Mouse (Mus musculus) thymus, postnatal 4 days (tissue): ENCODE results near the gene Trnau1ap.
"Not testable (repeated sequence)": the region's sequence is repeated elsewhere in the genome, so short reads cannot be mapped to it uniquely, and the experiment has no call there.

Experiments
- DNase-seq: peaks from one replicate; pipeline ENCODE4 v3.0.0; 2021

The Trnau1ap gene

DNA sequence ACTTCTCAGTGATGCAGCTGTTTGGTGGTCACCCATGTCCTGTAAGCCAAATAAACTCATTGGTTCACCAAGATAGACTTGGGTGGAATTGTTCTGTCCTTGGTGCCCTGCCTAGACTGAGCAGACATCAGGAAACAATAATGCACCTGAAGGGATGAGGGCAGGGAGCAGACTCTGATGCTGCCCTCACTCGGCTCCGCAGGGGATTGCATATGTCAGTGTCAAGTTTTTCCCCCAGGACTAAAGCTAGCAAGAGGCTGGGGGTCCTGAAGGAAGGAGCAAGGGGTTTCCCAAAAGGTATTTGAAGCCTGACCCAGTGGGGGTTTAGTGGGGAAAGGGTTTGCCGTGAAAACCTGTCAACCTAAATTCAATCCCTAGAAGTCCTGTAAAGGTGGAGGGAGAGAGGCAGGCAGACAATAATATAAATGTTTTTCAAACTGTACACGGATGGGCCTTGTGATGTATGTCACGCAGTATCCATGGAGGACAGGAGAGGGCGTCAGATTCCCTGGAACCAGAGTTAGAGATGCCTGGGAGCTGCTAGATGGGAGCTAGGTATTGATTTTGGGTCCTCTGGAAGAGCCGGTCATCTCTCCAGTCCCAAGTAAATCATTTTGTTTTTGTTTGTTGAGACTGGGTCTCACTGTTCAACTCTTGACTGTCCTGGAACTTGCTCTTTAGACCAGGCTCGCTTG is 33.5 kb downstream of the Trnau1ap start:
- no peak for DNase-seq

DNA sequence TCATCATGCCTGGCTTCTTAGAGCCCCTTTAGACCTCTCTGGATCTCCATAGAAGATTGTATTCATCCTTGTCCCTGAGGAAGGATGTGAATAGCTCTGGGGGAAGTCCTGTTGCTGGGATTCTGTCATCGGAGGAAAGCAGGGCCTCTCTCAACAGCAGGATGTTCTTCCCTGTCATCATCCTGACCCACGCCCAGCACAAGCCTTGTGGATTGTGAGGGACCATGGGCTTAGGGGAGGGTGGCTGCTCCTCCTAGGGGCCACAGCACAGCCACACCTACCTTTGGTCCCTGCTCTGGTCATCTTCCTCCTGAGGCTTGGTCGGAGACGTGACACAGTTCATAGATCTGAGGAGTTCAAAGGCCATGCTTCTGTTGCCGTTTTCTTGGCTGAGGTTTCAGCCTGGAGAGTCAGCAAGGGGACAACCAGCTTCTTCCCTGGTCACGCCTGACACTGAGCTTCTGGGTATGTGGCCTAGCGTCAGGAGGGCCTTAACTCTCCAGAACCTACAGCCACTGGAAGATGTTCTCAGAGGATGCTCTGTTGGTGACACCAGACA is 35.6 kb downstream of the Trnau1ap start:
- DNase-seq, result no peak

DNA sequence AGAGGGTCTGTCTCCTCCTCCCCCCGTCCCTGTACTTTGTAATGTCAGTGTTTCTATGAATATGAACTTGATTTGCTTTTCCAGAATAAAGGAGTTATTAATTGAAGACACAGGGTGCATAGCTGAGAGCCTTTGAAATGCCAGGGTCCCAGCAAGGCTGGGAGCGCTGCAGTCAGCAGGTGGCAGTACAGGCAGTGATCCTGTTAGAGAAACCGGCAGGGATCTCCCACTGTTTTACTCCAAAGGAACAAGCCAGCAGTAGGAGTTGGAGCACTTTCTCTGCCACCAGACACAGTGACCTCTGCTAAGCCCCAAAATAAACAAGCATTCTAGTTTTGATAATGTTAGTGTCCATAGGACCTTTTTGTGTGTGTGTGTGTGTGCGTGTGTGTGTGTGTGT is 36.4 kb downstream of the Trnau1ap start:
- peak; percentile 31 for DNase-seq

DNA sequence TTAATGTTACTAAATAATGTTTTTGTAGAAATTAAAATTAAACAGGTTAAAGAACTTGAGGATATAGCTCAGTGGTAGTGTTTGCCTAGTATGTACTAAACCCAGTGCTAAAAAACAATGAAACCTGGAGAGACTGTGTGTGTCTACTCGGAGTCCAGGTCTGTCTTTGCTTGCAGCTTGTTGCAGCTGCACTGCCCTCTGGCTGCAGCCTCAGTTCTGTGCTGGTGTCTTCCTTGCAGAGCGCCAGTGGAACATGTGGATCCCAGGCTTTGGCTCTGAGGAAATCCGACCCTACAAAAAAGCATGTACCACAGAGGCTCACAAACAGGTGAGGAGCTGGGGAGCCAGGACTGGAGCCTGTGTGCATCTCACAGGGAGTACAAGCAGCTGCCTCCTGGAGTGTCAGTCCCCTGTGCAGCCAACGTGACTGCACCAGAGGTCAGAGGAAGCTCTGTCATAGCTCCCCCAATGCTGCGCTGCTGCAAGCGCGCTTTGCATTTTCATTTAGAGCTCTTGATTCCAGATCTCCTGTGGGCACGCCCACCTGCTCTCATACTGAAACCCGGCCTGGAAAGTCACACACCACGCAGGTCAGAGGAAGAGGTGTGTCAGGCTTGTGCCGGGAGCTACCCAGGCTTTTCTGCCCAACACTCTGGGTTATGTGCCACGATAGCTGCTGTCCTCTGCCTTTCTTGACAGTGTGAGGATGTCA is 37.6 kb downstream of the Trnau1ap start:
- no peak for DNase-seq

DNA sequence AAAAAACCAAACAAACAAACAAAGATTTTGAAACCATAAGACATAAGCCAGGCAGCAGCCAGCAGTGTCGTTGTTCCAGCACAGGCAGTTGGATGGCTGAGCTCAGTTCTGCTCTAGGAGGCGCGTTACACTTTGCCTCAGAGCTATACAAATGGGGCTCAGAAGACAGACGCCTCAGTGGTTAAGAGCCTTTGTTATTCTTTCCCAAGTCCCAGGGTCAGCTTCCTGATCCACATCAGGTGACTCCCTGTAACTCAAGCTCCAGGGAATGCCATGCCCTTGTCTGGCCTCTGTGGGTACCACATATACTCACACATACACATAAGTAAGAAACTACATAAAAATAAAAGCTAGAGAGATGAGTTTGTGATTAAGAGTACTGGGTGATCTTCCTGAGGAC is 38.3 kb downstream of the Trnau1ap start:
- no peak for DNase-seq

DNA sequence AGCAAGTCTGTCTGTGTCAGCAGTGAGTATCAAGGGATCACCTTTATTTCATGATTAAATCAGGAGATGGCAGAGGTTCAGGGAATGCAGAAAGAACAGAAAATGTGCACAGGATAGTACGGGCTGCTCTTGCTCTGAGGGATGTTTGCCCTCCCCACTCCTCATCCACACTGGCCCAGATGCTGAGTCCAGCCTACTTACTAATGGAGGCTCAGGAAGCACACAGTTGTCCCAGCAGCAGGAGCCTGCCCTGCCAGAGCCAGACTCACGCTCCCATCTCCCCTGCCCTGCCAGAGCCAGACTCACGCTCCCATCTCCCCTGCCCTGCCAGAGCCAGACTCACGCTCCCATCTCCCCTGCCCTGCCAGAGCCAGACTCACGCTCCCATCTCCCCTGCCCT is 40.5 kb downstream of the Trnau1ap start:
- not testable (repeated sequence) for DNase-seq

DNA sequence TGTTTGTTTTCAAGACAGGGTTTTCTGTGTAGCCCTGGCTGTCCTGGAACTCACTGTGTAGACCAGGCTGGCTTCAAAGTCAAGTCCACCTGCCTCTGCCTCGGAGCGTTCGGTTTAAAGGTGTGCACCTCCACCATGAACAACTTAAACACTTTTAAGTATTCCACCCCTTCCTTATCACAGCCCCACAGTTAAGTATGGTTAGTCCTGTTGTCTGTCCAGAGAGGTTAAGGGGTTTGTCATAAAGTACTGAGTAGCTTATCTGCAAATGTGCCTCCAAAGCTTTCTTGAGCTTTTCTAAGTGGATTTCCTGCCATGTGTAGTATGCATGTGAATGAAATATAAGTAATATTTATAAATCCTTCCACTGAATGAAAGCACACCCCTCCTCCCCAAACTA is 53.4 kb downstream of the Trnau1ap start:
- DNase-seq, result no peak

DNA sequence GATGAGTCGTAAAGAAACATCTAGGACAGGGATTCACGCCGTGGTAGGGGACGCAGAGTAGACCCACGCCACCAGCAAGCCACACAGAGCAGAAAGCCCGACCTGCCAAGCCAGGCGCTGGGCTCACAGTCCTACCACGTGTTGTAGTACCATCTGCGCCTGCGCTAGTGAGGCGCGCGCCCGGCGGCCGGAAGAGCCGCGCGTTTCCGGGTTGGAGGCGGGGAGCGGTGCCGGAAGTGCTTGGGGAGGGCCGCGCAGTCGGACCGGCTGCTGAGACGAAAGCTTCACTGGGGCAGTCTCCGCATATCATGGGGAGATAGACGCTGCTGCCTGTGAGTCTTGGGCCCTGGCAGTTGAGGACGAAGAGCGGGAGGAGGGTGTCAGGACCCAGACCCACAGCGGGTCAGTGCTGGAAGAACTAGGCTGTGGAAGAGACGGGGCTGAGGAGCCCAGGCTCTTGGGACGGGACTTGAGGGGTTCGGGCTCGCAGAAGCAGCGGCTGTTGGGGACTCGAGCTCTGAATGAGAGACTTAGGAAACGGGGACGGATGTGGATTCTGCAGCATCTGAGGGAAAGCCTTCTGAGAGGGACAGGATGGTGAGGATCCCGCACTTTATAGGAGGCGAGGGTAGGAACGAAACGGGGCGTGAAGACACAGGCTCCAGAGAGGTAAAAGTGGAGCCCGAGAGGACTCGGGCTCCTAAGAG is 55.0 kb downstream of the Trnau1ap start, which contains the start of gene Taf12:
Gene Taf12, plus strand, starts transcription at position 220 of the 707 bp plus-strand sequence.
- DNase-seq, result peak; percentile 94

DNA sequence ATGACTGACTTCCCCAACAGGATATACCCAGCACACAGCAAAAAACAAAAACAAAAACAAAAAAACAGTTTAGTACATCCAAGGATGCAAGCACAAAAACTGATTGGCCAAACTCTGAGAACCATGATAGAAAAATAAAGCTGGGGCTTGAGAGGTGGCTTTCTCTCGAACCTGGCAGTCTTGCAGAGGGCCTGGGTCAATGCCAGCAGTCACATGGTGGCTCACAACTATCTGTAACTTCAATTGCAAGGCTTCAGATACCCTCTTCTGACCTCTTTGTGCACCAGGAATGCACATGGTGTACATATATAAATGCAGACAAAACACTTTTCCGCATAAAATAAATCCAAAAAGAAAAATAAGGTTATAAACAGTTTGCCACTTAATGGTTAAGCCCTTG is 56.2 kb downstream of the Trnau1ap start:
- no peak for DNase-seq

DNA sequence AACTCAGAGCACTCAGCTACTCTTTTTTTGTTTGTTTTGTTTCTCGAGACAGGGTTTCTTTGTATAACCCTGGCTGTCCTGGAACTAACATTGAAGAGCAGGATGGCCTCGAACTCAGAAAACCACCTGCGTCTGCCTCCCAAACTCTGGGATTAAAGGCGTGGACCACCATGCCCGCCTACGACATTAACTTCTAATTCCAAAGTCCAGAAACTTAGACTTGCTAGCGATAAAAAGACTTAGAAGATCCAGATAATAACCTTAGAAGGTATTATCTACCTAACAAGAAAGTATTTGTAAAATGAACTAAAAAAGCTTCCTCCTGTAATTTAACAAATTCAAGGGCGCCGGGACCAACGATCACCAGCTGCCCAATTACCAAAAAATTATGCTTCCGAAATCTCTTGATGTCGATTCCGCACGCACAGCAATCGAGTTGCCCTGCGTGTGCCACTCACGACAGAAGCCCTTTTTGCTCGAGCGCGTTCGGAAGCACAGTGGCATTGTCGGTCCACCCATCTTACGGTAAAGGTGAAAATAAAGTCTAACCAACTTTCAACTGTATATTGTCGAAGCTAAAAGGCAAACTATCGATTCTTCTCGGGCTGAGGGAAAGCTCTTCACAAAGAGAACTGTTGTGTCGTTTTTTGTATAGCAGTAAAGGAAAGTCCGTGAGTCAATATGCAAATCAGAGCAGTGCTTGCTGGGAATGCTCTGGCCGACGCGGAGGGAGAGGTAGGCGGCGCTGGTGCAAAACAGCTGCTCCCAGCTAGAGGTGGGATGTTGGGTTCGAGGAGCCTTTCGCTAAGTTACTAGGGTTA is 59.4 kb downstream of the Trnau1ap start:
- DNase-seq, result peak; percentile 87

DNA sequence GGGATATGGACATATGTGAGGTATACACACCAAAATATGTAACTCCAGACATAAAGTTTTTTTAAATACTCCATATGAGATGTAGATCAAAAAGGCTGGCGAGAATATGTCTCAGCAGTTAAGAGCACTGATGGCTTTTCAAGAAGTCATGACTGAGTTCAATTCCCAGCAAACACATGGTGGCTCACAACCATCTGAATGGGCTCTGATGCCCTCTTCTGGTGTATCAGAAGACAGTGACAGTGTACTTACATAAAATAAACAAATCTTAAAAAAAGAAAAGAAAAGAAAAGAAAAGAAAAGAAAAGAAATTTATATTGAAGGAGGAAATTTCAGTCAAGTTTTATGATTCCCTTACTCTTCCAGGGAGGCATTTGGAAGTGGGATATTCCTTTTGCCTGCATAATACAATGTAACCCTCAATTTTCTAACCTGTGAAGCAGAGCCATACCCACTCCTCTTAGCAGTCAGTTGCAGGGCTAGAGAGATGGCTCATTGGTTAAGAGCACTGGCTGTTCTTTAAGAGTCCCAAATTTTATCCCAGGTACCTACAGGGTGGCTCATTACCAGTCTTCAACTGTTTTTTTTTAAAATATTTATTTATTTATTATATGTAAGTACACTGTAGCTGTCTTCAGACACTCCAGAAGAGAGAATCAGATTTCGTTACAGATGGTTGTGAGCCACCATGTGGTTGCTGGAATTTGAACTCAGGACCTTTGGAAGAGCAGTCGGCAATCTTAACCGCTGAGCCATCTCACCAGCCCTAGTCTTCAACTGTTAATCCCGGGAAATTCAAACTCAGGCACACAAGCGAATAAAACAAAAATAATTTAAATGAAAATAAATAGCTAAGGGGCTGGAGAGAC is 60.2 kb downstream of the Trnau1ap start:
- no peak for DNase-seq

DNA sequence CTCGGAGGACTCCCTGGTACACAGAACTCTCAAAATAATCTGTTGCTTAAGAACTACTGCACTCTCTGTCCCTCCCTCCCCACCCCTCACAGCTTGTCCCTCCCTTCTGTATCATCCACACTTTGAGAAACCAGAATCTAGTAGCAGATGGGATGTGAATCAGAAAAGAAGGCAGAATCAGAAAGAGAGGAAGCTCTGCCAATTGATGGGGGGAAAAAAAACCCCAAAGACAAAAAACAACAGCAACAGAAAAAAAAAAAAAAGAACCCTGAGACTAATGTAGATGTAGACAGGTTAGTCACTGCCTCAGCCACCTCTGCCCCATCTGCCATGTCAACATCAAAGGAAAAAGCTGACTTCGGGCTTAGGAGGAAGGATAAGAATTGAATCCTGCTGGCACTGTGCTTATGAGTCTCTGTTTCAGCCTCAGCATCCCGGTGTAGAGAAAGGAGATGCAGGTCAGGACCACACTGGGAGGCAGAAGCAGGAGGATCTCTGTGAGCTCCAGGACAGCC is 62.4 kb downstream of the Trnau1ap start:
- DNase-seq, result no peak

DNA sequence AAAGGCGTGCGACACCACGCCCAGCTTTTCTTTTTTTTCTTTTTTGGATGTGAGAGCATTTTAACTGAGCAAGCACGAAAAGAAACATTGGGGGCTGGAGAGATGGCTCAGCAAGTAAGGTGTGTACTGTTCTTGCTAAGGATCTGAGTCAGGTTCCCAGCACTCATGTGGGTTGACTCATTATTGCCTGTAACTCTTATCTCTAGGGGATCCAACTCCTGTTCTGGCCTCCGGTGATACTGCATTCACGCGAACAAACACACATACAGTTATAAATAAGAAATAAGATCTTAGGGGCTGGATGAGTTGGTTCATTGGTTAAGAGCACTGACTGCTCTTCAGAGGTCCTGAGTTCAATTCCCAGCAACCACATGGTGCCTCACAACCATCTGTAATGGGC is 66.0 kb downstream of the Trnau1ap start:
- no peak for DNase-seq

DNA sequence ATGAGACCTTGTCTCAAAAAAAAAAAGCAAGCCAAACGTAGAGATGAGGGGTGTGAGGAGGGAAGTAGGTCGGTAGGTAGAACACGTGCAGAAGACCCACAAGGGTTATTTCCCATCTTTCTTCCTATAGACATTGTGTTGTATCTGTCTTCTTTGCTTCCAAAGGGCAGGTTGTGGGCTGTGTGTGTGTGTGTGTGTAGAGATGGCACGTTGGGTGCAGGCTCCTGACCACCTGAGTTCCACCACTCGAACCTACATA is 67.1 kb downstream of the Trnau1ap start:
- no peak for DNase-seq
